Mouse (Mus musculus): Measurements from ENCODE around the gene Aldh6a1.

GRCm38 (mm10) chr12:84456911-84457310 lies 6.1 kb upstream of the Aldh6a1 start:
- TF ChIP-seq CTCF (IDR thresholded peaks at IDR 0.05; ENCODE audit: control insufficient read depth, insufficient read depth, insufficient read length): no peak
- TF ChIP-seq CEBPB (IDR thresholded peaks at IDR 0.05; ENCODE audit: low read depth): no peak
- no peak for TF ChIP-seq MAX (IDR thresholded peaks at IDR 0.05)
- TF ChIP-seq MYOD1 (IDR thresholded peaks at IDR 0.05; ENCODE audit: control insufficient read depth, insufficient read length, low read depth): no peak
- TF ChIP-seq USF1 (IDR thresholded peaks at IDR 0.05; ENCODE audit: low read depth): no peak
- TF ChIP-seq MYOG (IDR thresholded peaks at IDR 0.05; ENCODE audit: control insufficient read depth, extremely low read depth, insufficient read length): no peak

Data from C2C12 (cell line).